Mouse (Mus musculus) neural tube, embryonic 14.5 days (tissue): ENCODE measurements around the gene P3h3. TPM values are rescaled to one million over a fixed set of nuclear protein-coding genes. Genes with fewer than 3 reads are reported as not detected.
"Not testable (repeated sequence)": the region's sequence is repeated elsewhere in the genome, so short reads cannot be mapped to it uniquely, and the experiment has no call there.

ENCODE experiments used
- ATAC-seq: fragments of 200-750 bp; cut with Nextera tagmentation; 2 replicates; pipeline ENCODE4 v1.8.0; 2017; ENCODE audit warnings: low read depth, mild to moderate bottlenecking, moderate TSS enrichment, moderate library complexity
- H3K27ac ChIP-seq: fragments of 300-500 bp; sonication (generic); 2 replicates; pipeline ENCODE4 v1.5.1; 2014; ENCODE audit warnings: low read depth, mild to moderate bottlenecking, control low read depth, low read length, moderate library complexity, mixed read lengths
- H3K27me3 ChIP-seq: fragments of 300-500 bp; sonication (generic); 2 replicates; pipeline ENCODE4 v1.6.1; 2014; ENCODE audit warnings: low read length; ENCODE audit not compliant: control insufficient read depth, insufficient read depth
- H3K36me3 ChIP-seq: fragments of 300-500 bp; sonication (generic); 2 replicates; pipeline ENCODE4 v1.6.1; 2014; ENCODE audit warnings: low read length, mixed read lengths; ENCODE audit not compliant: control insufficient read depth, insufficient read depth
- H3K4me1 ChIP-seq: fragments of 300-500 bp; sonication (generic); 2 replicates; pipeline ENCODE4 v1.6.1; 2014; ENCODE audit warnings: low read length; ENCODE audit not compliant: control insufficient read depth, insufficient read depth
- H3K4me2 ChIP-seq: fragments of 300-500 bp; sonication (generic); 2 replicates; pipeline ENCODE4 v1.6.1; 2014; ENCODE audit warnings: mild to moderate bottlenecking, low read depth, low read length, control low read depth
- H3K4me3 ChIP-seq: fragments of 300-500 bp; sonication (generic); 2 replicates; pipeline ENCODE4 v1.5.1; 2014; ENCODE audit warnings: low read depth, low read length, control low read depth, mixed read lengths
- H3K9ac ChIP-seq: fragments of 300-500 bp; sonication (generic); replicated peaks from 2 replicates; pipeline ENCODE4 v1.6.1; 2014; ENCODE audit warnings: low read depth, mild to moderate bottlenecking, control low read depth, low read length, mixed read lengths
- H3K9me3 ChIP-seq: fragments of 300-500 bp; sonication (generic); 2 replicates; pipeline ENCODE4 v1.6.1; 2016; ENCODE audit warnings: low read length; ENCODE audit not compliant: control insufficient read depth
- WGBS: fragments of 180-500 bp; shearing (Covaris S2); extraction: QIAGEN DNeasy Blood & Tissue Kit; methylation state at CpG from one replicate; pipeline ENCODE4 v1.1.7; 2014; 5-methylcytosine and 5-hydroxymethylcytosine counted together
- polyA plus RNA-seq: library from polyadenylated mRNA; unstranded; fragments of >200 nt; fragmentation: Nextera tagmentation; extraction: Ambion mirVana; gene quantifications from 2 replicates; pipeline ENCODE4 v1.2.1, GENCODE M21; 2014

Gene P3h3
- polyA plus RNA-seq, 1 experiment from 2014 or later, result 19.1 TPM

- 86% methylated on average over 10 of the region's 11 CpGs for WGBS
- ATAC-seq, H3K4me2 ChIP-seq, H3K9ac ChIP-seq, H3K27me3 ChIP-seq, H3K36me3 ChIP-seq, H3K4me3 ChIP-seq, H3K27ac ChIP-seq, H3K9me3 ChIP-seq: not testable (repeated sequence)
- H3K4me1 ChIP-seq, result peaks cover 30% of the 10 kb centered on the region
These were observed 46.8 kb downstream of the P3h3 start for GRCm38 (mm10) chr6:124810566-124811402.

- peak overlapping the region; percentile 40 for H3K4me3 ChIP-seq
- H3K4me2 ChIP-seq, result peak overlapping the region; percentile 66
- H3K27ac ChIP-seq, result peak overlapping the region; percentile 64; the same call in 1 of the 2 replicates
- H3K4me1 ChIP-seq, result peaks cover 32% of the 10 kb centered on the region
- H3K27me3 ChIP-seq, result no peaks in the 10 kb centered on the region
- H3K36me3 ChIP-seq, result peaks cover 9% of the 10 kb centered on the region
- peak overlapping the region; percentile 59 for H3K9ac ChIP-seq
- H3K9me3 ChIP-seq, result no peaks in the 10 kb centered on the region
- ATAC-seq, result no peak
- 47% methylated on average over 14 of the region's 14 CpGs for WGBS
These were observed 47.6 kb downstream of the P3h3 start for GRCm38 (mm10) chr6:124809775-124810538.

DNA sequence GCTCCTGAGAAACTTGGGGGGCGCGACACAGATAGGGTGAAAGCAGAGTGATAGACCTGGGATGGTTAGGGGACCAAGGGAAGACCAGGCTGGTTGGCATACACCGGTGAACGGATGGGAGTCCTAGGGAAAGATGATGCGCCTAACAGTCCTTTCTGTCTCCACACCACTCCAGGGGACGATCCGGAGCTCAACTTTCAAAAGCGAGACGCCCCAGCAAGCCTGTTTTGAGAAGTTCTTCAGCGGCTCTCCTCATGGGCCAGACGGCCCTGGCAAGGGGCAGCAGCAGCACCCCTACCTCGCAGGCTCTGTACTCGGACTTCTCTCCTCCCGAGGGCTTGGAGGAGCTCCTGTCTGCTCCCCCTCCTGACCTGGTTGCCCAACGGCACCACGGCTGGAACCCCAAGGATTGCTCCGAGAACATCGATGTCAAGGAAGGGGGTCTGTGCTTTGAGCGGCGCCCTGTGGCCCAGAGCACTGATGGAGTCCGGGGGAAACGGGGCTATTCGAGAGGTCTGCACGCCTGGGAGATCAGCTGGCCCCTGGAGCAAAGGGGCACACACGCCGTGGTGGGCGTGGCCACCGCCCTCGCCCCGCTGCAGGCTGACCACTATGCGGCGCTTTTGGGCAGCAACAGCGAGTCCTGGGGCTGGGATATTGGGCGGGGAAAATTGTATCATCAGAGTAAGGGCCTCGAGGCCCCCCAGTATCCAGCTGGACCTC, 48.3 kb downstream of the P3h3 start:
- H3K36me3 ChIP-seq, result peaks cover 9% of the 10 kb centered on the region
- peak overlapping the region; percentile 64; the same call in 1 of the 2 replicates for H3K27ac ChIP-seq
- no peaks in the 10 kb centered on the region for H3K9me3 ChIP-seq
- ATAC-seq, result peak; percentile 4; the same call in 1 of the 2 replicates
- peak overlapping the region; percentile 66 for H3K4me2 ChIP-seq
- no peaks in the 10 kb centered on the region for H3K27me3 ChIP-seq
- peaks cover 27% of the 10 kb centered on the region for H3K4me1 ChIP-seq
- peak overlapping the region; percentile 40 for H3K4me3 ChIP-seq
- H3K9ac ChIP-seq, result peak overlapping the region; percentile 59
- WGBS, result under 1% methylated on average over 35 of the region's 35 CpGs

- peak; percentile 18 for ATAC-seq
These were observed 49.1 kb downstream of the P3h3 start, which contains the start of gene Spsb2 for GRCm38 (mm10) chr6:124808358-124809012. Gene Spsb2, plus strand, starts transcription at chr6:124808661.

GRCm38 (mm10) chr6:124807986-124808357, 49.6 kb downstream of the P3h3 start:
- peaks cover 9% of the 10 kb centered on the region for H3K36me3 ChIP-seq
- H3K27ac ChIP-seq, result no peak overlapping the region
- H3K4me1 ChIP-seq, result peaks cover 25% of the 10 kb centered on the region
- H3K27me3 ChIP-seq, result no peaks in the 10 kb centered on the region
- ATAC-seq, result no peak
- WGBS, result 79% methylated on average over 6 of the region's 6 CpGs
- H3K4me2 ChIP-seq, result peak overlapping the region; percentile 66
- H3K9me3 ChIP-seq, result no peaks in the 10 kb centered on the region
- H3K9ac ChIP-seq, result no peak overlapping the region
- H3K4me3 ChIP-seq, result no peak overlapping the region

More at GRCm38 (mm10) chr6:124808358-124809012, 49.1 kb downstream of the P3h3 start, which contains the start of gene Spsb2:
- peak within 1 kb of the TSS; percentile 40 for H3K4me3 ChIP-seq
- H3K4me2 ChIP-seq, result peak within 1 kb of the TSS; percentile 66
- peak within 1 kb of the TSS; percentile 64; the same call in 1 of the 2 replicates for H3K27ac ChIP-seq
- no peaks in the 10 kb centered on the region for H3K27me3 ChIP-seq
- 4% methylated on average over 29 of the region's 29 CpGs for WGBS
- peaks cover 9% of the 10 kb centered on the region for H3K36me3 ChIP-seq
- peak within 1 kb of the TSS; percentile 59 for H3K9ac ChIP-seq
- H3K9me3 ChIP-seq, result no peaks in the 10 kb centered on the region
- H3K4me1 ChIP-seq, result peaks cover 27% of the 10 kb centered on the region

GRCm38 (mm10) chr6:124807366-124807765, 50.2 kb downstream of the P3h3 start:
- ATAC-seq, result no peak
- Histone ChIP-seq H3K9me3 (no peaks in the 10 kb centered on the region), H3K4me3 (no peak overlapping the region), H3K36me3 (peaks cover 9% of the 10 kb centered on the region), H3K4me1 (peaks cover 19% of the 10 kb centered on the region), H3K27me3 (no peaks in the 10 kb centered on the region), H3K27ac (no peak overlapping the region), H3K4me2 (no peak overlapping the region), H3K9ac (no peak overlapping the region)
- 87% methylated on average over 4 of the region's 4 CpGs for WGBS

DNA sequence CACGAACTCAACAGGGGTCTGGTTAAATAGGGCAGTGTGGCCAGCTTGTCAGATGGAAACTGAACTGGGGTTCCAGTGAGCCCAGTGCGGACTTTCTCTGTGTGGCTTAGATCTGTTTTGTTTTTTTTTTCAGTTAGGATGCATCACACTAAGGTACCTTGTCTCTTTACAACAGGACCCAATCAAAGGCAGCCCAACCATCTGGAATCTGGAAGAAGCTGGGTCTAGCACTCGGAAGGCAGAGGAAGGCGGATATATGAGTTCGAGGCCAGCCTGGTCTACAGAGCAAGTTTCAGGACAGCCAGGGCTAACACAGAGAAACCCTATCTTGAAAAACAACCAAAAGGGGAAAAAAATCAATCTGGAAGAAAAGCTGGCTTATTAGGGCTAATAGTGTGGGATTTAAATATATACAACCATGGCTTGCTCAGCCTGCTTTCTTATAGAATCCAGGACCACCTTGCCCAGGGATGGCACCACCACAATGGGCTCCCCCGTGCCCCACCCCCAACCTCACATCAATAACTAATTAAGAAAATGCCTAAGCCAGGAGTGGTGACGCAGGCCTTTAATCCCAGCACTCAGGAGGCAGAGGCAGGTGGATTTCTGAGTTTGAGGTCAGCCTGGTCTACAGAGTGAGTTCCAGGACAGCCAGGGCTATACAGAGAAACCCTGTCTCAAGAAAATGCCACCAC, 51.0 kb downstream of the P3h3 start:
- H3K4me2 ChIP-seq, result peak overlapping the region; percentile 67
- no peaks in the 10 kb centered on the region for H3K27me3 ChIP-seq
- peak overlapping the region; percentile 79; the same call in 1 of the 2 replicates for H3K27ac ChIP-seq
- peaks cover 15% of the 10 kb centered on the region for H3K4me1 ChIP-seq
- H3K9me3 ChIP-seq, result no peaks in the 10 kb centered on the region
- no peak overlapping the region for H3K9ac ChIP-seq
- 77% methylated on average over 7 of the region's 7 CpGs for WGBS
- peaks cover 4% of the 10 kb centered on the region for H3K36me3 ChIP-seq
- no peak for ATAC-seq
- H3K4me3 ChIP-seq, result no peak overlapping the region
